Mouse (Mus musculus) gastrocnemius, postnatal 25 days (tissue): ENCODE measurements at regions not wholly inside any gene's neighbourhood (a gene's known extent, or its start where the extent isn't known, plus 50 kb on each side); places are given as distances from the start of the nearest gene placed in this dataset.

Experiments
- DNase-seq: peaks from one replicate; pipeline ENCODE4 v3.0.0; 2022

DNA sequence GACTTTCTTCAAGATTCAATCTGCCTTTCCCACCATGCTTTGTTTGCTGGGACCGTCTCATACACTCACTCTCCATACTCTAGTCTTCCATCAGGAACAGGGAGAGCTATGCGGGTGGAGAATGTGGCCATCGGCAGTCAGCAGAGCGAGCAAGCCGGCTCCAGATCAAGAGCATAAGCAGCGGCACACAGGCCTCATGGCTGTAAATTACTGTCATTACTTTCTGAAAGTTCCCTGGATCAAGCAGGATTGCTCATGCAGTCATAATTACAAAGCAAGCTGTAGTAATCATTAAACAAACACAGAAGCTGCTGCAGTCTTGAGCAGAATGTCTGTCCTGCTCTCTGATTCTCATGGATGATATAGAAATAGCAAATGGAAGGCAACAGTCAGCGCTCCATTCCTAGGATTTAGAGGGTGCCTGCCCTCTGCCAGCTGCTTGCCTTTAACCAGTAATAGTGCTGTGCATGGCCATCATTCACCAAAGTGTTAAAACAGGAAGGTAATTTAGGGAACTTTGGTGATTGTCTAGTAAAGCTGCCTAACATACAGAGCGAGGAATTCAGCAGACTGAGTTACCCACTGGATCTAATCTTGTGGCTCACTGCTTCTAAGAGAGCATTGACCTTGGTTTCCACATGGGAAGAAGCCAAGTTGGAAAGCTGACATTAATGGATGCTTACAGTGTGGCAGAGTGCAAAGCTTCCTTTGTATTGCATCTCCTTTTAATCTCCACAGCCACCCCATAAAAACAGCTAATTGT, 298.2 kb downstream of the 1190002N15Rik start:
- DNase-seq: no peak

GRCm38 (mm10) chr9:94238565-94238964, 299.3 kb downstream of the 1190002N15Rik start:
- no peak for DNase-seq

GRCm38 (mm10) chr9:94229537-94229936, 308.3 kb downstream of the 1190002N15Rik start:
- DNase-seq: no peak

DNA sequence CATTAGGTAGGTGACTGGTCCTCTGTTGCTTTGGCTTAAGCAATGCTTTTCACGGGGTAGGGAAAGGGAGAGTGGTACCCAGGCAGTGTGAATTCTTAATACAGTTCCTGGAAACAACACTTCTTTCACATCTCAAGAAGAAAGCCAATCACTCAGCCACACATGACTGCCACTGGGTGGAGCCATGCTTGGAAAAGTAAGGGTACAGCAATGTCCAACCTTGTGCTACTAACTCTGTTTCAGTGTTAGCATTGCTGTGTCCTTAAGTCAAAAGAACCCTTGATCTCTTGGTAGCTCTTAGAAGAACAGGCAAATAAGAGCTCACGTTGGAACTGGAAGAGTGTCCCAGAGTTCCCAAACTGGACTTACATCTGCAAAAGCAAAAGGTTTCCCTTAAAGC, 318.8 kb downstream of the 1190002N15Rik start:
- no peak for DNase-seq

DNA sequence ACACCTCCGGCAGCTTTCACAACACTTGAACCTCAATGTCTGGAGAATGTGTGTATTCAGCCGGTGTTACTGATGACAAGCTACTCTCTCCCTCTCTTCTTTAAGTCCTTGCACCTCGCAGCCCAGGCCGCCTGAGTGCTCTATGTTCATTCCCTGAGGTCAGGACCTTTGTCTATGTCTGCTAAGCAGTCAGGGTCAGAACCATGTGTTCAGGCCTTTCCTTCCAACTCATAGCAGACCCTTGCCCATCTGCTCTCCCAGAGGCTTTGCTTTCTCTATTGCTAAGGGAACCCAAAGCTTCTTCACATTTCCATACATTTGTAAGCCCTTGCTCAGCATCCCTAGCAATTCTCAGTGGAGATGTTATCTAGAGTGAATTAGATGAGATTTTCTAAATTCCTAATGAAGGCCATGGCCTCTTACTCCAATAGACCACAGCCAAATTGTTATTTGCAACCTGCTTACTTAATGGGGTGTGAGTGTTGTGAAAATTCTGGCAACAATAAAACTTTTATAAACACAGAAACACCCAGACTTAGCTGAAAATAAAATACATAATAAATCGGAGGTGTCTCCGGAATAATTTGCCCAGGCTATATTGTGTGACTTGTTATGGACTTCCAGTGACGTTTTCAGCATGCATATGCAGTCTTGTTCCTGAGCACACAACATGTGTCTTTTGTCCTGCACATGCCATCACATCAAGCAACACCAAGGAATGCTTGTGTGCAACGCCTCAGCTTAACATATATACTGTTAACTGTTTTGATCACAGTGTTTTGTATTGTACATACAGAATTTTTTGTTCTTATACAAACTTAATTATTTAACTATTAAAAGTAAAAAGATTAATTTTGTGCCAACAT, 321.2 kb downstream of the 1190002N15Rik start:
- no peak for DNase-seq

DNA sequence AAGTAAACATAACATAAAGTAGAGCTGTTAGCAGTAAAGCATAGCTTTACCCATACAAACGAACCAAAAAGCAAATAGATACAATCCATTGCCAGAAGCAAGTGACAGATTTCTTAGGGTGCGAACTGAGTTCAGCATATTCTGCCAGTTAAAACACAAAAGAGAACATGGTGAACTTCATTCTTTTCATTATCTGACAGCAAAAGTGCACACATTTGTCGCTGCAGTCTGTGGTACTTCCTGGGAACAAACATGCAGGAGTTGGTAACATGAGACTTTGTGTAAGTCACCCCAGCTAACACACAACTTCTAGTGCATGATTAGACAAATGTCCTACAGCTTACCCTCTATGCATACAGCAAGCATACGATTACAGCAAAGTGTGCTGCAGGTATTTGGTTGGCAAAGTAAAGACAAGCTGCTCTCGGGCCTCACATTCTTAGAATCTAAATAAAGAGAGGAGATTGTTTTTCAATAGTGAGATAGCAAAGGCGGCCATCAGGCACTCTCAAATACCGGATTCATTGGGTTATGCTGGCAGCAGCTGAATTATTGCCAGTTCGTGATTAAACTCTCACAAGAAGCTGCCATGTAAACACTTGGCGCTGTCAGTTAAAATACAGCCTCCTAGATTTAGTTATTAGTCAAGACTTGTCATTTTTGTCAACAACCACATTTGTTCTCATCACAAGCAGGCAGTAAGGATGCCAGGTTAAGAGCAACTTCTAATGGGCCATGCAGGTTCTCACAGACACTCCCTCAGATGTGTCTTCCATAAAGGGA, 327.2 kb downstream of the 1190002N15Rik start:
- DNase-seq: no peak

DNA sequence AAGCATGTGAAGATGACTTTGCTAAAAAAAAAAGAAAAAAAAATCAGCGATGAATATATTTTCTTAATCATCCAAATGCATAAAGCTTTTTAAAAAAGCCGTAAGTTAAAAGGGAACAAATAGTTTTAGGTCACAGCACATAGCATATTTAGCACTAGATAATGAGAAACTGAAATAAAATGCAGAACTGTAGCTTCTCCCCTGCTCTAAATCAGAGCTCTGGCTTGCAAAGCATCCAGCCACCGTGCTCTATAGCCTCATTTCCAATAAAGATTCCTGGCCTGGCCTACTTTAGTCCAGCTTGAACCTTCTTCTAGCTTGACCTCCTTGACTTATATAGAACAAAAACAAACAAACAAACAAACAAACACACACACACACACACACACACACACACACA, 328.9 kb downstream of the 1190002N15Rik start:
- no peak for DNase-seq

DNA sequence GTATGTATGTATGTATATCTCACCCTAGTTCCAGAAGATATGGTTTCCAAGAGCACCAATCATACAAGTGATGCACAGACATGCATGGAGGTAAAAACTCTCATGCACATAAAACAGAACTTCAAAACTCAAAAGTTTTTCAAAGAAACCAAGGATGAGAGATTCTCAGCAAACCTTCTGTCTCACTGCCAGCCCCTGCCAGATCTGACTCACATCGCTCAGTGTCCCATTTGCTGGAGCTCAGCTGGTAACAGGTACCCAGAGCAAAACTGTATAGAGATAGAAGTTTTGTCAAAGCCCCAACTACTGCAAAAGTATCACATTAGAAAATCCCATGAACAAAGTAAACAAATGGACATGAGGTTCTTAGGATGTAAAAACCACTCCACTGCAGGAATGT, 337.0 kb downstream of the 1190002N15Rik start:
- no peak for DNase-seq

DNA sequence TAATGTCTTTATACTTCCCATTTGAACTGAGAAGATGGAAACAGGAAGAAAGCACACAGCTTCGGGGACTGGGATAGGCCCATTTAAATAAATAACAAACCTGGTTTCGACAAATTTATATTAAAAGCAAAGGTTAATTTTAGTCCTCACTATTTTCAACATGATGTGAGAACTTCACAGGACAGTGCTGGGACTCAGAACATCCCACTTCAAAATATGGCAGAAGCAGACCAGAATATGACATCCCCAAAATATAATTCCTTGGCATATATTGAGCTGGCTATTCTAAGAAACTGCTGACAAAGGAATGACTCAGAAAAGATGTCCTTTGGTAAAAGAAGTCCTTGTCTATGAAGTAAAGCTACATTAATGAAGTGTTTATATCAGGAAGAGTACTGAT, 338.0 kb downstream of the 1190002N15Rik start:
- no peak for DNase-seq

DNA sequence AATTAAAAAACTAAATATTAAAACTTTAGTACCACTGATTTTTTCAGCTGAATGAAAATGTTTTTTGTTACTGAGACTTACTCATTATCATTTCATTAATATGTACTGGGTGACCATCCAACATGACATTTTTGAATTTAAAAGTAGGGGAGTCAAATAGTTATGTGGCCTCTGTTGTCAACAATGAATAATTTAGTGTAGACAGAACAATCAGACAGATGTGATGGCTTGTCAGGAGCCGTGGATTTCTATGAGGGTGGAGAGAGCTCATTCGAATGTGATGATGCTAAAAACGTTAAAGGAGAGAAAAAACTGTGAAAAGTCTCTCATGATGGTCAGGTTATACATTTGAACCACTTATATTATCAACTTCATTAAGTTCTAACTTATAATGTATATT, 346.8 kb downstream of the 1190002N15Rik start:
- no peak for DNase-seq

DNA sequence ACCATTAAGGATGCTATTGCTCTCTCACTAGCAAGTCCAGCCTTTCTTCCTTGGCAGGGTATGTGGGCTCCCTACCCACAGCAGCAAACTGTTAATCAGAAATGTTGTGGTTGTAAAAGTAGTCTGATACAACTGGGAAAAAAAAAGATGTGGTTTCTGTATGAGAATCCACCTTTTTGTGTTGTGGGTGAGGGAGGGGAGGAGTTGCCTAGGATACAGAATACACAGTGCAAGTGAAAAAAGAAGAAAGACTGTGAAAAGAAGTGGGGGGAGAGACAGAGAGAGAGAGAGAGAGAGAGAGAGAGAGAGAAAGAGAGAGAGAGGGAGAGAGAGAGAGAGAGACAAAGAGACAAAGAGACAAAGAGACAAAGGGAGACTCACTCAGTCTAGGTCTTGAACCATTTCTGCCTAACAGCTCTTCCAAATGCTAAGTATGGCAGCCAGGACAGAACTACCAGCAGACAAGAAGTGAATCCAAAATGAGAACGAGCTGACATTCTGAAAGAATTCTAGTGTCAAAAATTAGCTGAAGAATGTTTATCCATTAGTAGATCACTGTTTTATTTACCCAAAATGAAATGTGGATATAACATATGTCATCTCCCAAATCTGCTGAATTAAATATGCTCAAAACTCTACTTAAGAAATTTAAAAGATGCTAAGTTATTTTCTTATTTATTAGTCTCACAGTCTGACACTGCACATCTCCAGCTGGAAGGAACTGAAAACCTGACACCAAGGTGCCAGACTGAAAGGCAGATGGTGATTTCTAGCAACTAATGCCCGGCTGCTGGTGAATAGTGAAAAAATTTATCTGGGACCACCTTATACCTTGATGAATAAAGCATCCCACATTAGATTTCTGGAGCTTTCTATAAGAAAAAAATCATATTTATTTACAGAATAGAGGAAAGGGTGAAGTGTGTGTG, 347.7 kb downstream of the 1190002N15Rik start:
- DNase-seq: no peak

DNA sequence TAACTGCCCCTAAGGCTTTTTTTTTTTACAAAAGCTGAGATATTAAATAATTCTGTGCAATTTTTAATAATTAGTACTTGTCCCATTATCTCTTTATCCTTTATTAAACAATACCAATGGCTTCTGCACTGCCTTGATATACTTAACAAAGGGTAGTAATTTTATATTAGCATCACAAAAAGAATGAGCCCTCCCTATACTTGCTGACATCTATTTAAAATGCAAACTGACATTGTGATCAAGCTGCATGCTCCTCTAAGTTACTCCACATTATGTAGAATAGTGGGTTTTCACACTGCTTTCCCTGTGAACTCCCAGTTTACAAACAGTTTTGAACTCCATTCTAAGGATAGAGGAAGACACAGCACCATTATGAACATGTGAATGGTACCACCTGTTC, 349.8 kb downstream of the 1190002N15Rik start:
- no peak for DNase-seq

GRCm38 (mm10) chr9:94169905-94170612, 367.8 kb downstream of the 1190002N15Rik start:
- no peak for DNase-seq

GRCm38 (mm10) chr9:94163671-94164070, 374.2 kb downstream of the 1190002N15Rik start:
- DNase-seq: no peak

DNA sequence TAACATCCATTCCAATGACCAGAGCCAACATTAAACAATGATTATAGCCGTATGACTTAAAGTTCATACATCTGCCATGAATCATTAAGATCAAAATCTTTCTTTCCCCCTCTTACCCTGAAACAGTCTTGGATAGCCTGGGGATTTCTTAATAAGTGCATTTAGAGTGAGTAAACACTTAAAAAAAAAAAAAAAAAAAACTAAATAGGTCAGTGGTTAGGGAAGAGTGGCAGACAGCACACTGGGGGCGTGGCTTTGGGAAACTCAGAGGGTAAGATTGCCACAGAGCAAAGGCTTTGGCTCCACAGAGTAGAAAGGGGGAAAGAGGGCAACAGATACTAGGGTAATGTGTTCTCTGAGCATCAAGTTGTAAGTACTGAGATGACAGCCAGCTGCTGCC, 382.3 kb downstream of the 1190002N15Rik start:
- no peak for DNase-seq

DNA sequence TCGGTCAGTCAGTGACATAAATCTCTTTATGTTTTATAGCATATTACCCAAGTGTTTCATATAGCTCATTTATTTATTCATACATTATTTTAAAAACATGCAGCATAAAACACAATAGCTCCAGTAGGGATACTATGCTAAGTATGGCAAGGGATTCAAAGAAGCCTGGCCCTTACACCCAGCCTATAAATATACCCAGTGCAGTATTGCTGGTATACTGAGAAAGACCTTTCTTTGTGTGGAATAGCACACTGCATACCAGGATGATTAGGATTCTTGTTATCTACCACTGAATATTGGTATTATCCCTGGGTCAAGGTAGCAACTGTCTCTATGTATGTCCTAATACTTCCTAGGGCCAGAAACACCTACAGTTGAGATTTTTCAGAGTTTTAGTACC, 389.4 kb downstream of the 1190002N15Rik start:
- DNase-seq: no peak

DNA sequence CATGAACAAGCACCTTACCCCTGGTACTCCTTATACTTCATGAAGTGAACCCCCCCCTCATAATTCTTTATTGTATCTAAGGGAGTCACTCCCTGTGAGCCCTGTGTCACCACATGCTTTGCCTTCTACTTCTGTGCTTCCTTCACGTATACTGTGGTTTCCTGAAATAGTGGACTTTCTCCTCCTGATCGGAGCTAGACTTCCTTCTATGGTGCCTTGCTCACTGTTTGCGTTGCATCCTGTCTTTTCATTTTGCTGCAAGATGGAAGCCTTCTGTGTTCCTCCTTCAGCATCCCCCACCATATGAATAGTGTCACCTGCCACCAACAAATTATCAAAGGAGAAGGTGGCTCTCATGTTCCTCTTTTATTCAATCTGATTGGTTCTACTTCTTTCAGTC, 391.1 kb downstream of the 1190002N15Rik start:
- no peak for DNase-seq

DNA sequence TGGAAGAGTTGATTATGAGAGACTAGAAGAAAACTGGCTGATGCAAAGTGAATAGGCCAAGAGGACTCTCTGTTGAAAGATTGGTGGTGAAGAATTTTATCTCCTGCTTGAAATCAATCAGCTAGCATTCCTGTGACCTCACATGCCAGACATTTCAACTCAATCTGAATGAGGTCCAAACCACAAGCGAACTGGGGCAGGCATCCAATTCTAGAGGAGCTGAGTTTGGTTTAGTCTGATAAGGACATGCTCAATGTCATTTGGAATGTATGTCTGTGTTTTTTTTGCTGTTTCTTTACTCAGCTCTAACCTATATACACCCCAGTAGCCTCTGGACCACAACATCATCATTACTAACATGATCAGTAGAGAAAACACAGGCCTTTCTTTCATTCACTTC, 401.4 kb downstream of the 1190002N15Rik start:
- no peak for DNase-seq

GRCm38 (mm10) chr9:94133682-94134081, 404.2 kb downstream of the 1190002N15Rik start:
- DNase-seq: no peak

- DNase-seq: no peak
Measured at GRCm38 (mm10) chr9:94131367-94131766, 406.5 kb downstream of the 1190002N15Rik start.

DNA sequence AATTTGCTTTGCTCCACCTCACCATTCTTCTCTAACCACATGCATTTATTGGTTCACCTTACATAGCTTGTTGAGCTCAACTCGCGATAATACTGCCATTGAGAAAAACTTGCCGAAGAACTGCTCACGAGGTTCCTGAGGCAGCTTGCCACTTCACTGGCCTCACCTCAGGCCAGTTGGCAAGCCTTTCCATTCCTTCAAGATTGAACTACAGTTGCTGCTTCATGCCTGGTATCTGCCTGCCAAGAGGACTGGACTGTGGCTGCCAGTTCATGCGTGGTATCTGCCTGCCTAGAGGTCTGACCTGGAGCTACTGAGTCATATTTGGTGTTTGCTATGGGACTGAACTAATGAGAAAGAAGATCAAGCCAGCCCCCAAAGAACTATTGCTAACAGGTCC, 420.9 kb downstream of the 1190002N15Rik start:
- DNase-seq: peak; percentile 47
